Mouse (Mus musculus): ENCODE measurements at regions not wholly inside any gene's neighbourhood (a gene's known extent, or its start where the extent isn't known, plus 50 kb on each side); places are given as distances from the start of the nearest gene placed in this dataset.

DNA sequence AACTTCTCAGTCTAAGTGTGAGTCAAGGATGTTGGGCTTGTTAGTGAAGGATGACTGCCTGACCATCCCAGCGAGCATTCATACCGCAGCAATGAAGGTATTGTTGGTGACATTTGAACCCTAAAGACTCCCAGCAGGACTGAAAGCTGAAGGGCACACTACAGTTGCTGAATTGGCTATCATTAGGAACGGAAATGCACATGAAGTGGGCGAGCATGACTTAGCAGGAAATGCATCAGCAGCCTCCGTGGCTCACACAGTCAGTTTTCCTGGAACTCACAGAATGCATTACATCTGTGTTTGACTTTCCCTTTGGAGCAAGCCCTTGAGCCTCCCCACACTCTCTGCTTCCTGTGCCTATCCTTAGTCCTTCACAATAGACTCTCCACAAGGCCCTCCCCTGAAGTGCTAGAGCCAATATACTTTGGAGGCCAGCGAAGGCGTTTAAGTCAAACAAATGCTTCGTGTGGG is 63.9 kb downstream of the Tmco5 start:
- DNase-seq (ENCODE audit: extremely low spot score, low spot score): peak; percentile 21

DNA sequence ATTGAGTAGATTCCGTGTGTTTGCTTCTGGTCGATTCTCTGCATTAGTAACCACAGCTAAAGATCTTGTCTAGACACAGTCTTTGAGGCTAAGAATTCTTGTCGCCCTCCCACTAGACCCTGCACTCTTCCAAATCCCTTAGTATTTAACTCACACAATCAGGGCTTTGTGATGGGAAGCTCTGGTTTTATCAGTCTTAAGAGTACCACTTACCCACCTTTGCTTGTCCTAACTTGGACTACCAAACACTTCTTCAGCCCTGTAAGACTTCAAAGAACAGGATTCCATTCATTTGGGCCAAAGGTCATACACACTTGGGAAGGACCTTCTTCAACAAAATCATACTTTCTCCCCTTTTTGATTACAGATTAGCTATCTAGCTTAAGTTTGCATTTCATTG is 70.0 kb downstream of the Tmco5 start:
- DNase-seq (ENCODE audit: extremely low spot score, low spot score): no peak

DNA sequence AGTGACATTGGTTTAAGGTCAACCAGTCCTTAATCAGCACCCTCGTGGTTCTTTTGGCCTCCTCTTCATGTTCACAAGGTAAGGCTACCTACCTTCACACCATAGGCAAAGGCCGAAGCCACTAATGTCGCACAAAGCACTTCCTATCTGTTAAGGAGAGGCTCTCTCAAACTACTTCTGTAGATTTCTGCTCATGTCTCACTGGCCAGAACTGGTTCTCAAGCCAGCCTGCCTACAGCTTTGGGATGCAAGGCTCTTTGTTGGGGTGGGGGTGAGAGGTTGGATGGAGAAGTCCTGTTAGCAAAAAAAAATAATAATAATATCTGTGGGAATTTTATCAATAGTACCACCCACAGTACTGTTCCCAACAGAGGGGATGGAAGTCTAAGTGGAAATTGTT is 71.2 kb downstream of the Tmco5 start:
- no peak for DNase-seq (ENCODE audit: extremely low spot score, low spot score)

DNA sequence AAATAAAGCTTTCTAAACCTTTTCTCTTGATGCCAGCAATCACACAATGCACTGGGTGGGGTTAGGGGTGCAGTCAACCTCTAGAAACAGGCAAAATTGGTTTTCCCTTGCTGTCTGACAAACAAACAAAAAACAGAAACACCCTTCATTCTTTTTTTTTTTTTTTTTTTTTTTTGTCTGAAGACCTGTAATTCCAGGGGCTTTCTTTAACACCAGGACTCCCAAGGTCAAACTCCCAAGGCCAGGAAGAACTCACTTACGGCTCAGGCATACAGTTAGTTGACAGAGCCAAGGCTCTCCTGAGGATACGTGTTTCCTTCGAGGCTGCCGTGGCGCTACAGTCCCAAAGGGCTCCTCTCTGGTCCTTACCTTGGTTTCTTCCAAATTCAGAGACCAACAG is 71.7 kb downstream of the Tmco5 start:
- no peak for DNase-seq (ENCODE audit: extremely low spot score, low spot score)

DNA sequence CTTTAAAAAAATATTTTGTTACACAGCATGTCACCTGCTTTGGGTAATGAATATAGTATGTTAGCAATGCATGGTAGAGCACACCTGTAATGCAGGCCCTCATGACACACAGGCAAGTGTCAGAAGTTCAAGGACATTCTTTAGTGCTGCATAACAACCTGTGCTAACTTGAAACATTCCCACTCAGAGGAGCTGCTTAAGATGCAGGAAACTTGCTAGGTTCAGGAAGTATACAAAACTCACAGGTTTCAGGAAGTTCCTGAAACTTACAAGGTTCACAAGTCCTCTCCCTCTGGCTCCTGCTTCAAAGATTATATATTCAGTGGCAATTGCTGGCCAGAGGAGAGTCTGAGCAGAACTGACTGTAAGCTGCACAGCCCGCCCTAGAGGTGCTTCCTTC is 73.0 kb downstream of the Tmco5 start:
- DNase-seq (ENCODE audit: extremely low spot score, low spot score): no peak

DNA sequence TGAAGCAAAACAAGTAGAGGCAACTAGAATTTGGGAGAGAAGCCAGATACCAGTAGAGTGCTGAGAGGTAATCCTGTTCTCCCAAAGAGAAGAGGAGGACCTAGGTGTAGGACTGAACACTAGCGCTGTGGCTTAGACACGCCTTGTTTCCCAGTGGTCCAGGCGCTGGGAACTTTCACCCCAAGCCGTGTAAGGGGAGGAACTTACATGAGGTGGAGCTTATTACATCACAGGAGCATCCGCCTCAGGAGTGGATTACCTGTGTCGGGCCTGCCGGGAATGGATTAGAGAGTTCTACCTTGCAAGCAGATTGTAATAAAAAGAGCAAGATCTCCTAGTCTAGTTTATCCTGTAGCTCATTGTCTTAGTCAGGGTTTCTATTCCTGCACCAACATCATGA is 75.8 kb downstream of the Tmco5 start:
- DNase-seq (ENCODE audit: extremely low spot score, low spot score): no peak

DNA sequence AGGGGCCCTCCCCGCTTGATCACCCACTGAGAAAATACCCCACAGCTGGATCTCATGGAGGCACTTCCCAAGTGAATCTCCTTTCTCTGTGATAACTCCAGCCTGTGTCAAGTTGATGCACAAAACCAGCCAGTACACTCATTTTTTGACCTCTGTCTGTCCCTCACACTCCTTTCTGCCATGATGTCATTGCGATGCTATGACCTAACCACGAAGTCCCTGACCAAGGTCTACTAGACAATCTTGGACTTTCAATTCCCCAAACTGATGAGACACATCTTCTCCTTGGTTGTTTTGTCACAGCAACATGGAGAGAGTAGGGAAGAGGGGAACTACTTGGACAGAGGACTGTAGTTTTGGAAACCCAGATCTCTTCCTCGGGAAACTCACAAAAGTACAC is 76.4 kb downstream of the Tmco5 start:
- no peak for DNase-seq (ENCODE audit: extremely low spot score, low spot score)

DNA sequence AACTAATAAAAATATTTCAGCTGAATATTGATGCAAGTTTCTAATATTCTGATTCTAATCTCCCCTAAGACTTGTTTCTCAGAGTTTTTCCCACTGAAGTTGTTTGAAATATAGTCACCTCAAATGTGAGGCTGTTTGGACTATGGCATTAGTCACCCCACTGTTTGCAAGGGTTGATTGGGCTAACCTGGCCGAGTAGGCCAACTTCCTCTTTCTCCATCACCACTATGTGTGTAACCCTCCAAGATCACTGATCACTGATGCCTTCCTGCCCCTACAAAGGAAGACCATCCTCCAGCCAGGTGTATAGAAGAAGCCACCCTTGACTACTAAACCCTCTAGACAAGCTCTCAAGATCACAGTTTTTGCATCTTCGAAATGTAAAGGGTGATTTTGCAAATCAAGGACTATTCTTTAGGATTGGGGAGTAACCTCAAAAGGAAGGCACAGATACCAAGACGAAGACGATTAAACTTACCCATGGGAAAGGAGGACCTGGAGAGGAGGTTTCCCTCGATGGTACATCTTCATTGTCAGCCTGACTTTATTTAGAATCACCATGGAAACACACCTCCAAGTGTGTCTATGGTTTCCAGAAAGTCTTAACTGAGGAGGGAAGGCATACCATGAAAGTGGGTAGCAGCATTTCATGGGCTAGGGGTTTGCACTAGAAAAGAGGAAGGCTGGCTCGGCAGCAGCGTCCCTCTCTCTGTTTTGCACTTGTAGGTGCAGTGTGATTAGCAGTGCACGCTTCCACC is 84.8 kb downstream of the Tmco5 start:
- no peak for DNase-seq (ENCODE audit: extremely low spot score, low spot score)

DNA sequence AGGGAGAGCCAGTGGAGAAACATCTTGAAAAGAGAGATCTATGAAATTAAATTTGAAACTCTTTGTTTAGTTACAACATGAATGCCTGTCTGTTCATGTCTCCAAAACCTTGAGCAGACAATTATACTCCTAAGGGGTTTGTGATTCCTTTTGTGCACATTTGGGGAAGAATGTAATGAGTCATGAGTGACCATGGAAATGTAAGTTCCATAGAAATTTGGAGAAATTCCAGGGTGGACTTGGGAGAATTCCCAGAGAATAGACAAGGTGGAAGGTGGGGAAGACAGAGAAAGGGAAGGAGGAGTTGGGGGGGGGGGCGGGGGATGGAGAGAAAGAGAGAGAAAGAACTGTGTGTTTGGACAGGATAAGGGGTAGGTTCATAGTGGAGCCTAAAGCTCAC is 87.8 kb downstream of the Tmco5 start:
- no peak for DNase-seq (ENCODE audit: extremely low spot score, low spot score)

DNA sequence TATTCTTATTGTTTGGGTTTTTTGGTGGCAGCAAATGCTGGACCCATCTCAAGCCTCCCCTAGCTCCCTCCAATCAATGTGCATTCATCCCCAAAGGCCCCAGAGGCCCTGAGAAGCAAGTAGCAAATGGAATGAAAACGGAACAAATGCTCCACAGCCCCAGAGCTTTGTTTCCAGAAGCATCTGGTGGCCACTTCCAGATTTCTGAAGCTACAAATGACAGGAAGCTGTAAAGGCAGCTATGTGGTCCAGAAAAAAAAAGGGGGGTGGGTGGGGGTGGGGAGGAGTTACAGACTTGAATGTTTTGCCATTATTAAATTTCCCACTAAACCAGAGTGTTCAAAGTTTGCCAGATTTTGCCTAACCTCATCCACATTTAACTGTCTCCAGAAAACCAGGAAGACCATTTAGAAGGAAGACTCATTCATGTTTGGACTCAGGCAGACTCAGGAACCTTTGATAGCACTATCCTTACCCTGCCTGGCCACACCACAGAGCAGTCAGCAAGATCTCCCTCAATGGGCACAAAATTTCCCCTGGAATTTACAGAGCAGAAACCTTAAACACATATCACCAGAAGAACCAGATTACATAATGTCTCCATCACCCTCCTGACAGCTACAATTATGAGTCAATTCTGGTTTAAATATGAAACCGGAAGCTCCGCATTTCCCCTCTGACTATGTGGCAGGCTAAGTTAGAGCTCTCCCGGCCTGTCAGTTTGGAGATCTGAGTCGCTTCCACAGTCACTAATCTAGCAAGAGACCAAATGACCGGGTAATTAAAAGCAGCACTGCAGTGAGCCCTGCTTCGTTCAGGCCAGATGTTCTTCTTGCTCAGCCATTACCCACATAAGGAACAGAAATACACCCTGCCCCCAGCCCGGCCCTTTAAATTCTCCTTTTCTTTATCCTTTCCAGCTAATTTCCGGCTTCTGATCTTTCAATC is 93.4 kb downstream of the Tmco5 start:
- DNase-seq (ENCODE audit: extremely low spot score, low spot score): peak; percentile 64

DNA sequence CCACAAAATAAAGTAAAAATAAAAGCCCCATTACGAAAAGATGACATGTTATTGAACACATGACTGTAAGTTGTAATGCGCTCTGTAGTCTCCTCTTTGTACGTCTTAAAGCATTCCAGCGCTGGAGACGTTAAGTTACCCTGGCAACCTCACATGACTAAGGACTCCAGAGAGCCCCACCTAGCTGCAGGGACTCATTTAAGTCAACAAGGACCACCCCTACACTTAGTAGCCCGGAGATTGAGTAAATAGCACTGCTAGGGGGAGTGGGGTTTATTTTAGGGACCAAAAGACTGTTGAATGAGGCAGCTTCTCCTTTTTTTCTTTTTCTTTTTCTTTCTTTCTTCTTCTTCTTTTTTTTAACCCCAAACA is 94.1 kb downstream of the Tmco5 start:
- peak; percentile 52 for DNase-seq (ENCODE audit: extremely low spot score, low spot score)

DNA sequence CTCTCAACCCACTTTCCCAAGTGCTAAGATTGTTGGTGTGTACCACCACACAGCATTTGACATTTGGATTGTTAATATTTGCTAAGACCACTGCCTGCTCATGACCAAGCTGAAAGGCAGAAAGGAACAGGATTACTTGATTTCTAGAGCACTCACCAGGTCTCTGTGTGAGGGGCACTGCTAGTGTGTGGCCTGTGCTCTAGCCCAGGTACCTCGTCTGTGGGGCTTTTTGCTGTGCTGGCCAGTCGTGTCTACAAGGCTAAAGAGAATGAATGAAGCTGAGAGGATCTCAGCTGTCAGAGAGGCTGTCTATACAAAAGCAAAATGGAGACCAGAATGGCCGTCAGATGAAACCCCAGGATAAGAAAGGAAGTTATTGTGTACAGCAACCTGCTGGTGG is 95.0 kb downstream of the Tmco5 start:
- DNase-seq (ENCODE audit: extremely low spot score, low spot score): peak; percentile 23

DNA sequence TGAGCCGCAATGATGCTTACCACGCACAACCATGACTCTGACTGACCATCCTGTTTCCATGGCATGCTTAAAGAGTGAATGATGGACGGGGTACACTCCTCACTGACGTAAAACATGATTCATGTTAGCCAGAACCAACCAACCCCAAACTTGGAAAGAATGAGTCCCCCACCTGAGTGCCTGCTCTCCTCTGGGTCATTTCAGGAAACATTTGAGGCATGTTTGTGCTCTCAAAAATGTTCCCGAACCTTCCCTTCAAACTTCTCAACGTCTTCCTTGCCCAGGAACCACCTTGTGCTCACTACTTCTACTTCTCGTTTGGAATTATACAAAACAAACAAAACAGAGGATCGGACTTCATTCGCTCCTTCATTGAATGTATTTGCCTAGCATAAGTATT is 95.7 kb downstream of the Tmco5 start:
- no peak for DNase-seq (ENCODE audit: extremely low spot score, low spot score)

DNA sequence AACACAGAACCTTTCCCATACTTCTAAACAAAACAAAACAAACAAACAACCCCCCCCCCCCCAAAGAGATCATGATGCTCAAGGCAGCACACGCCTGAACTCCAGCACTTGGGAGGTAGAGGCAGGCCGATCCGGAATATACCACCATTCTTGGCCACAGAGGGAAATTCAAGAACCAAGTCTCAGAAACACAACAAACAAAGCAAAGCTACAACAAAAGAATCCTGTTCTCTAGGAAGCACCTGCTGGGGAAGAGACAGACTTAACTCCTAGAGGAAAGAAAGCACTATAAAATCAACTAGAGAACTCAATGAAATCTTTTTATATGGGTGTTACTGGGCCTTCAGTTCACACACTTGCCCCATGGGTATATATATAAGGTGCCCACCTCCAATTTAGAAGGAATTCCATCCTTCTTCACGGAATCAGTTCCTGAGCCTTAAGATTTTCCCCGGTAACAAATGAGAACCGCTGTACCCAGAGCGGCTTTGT is 96.1 kb downstream of the Tmco5 start:
- no peak for DNase-seq (ENCODE audit: extremely low spot score, low spot score)

DNA sequence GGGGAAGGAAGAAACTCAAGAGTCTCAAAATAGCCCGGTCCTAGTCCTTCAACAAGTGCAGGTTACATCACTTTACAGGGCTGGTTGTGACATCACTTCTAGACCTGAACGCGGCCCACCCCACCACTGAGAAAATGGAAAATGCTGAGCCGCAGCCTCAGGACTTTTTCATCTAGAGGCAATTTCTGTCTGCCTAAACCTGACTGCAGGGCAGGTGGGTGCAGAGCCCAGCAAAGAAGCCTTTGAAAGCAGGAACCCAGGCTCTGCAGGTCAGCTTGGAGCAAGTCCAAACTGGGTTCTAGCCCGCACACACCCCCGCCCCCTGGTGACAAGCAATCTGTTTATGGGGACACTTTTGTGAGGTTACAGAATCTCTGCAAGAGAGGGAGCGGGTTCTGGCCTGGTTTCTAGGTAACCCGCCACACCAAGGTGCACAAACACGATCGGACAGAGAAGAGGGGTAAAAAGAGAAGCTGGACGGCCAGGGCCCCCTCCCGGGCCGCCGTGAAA is 96.7 kb downstream of the Tmco5 start:
- no peak for DNase-seq (ENCODE audit: extremely low spot score, low spot score)

DNA sequence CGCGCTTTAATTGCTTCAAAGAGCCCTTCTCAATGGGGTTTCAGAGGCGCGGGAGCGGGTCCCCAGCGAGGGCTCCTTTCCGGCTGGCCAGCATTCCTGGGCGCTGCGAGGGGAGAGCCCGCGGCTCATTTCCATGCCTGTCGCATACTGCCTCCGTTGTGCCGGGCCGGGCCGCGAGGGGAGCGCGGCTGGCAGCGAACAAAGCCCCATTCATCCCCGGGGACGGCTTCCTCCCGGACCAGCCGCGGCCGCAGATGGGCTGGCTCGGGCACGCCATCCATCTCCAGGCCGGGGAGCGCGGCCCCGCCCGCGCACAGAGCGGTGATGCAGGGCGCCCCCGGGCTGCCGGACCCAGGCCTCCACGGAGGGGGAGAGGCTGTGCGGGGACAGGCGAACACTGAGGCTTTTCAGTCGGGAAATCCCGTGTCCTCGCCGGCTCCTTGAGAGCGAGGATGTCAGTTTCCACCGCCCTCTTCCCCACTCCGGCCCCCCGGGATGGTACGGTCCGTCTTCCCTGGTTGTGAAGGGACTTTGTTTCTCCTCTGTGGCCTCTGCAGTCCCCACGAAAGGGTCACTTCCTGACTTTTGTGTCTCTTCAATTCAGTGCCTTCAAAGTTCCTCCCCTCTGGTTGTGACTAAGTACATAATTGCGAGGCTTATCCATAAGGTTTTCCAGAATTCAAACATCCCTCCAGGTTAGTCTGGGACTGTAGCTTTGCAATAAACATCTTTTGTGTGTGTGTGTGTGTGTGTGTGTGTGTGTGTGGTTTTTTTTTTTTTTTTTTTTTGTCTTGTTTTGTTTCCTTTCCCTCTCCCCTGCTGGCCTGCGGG is 97.3 kb downstream of the Tmco5 start:
- DNase-seq (ENCODE audit: extremely low spot score, low spot score): peak; percentile 92

DNA sequence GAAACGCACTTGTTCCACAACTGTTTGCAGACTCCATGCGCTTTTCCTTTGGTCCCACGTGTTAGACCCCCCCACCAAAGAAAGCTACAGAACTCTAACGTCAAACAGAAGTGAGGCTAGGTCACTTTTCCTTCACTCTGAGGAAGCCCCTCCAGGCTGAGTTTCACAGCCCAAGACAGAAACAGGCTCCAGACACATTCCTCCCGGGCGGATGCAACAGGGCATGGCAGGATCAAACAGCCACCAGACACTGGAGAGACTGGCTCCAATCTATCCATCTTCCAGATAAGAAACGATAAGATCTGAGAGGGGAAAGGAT is 97.9 kb downstream of the Tmco5 start:
- DNase-seq (ENCODE audit: extremely low spot score, low spot score): peak; percentile 70

DNA sequence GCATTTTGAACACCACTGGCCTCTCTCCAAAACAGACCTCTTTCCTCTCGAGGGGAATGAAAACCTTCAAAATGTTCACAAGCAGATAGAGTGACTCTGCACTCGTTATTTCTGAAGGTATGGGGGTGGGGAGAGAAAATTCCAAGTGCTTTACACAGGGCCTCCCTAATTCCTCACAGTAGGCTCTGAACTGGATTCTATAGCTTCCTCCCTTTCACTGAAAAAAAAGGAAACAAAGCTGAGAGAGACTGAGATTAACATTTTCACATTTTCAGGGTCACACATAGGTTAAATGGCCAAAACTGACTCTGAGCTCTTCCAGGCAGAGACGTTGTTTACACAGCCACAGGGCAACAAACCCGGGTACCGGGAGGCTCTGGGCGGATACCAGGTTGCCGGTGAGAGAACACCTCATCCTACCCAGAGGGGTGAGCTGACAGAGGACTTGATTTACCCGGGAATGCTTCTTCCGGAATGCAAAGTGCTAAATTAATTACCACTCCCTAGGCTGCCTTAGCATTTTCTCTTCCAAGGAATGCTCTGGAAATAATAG is 98.5 kb downstream of the Tmco5 start:
- DNase-seq (ENCODE audit: extremely low spot score, low spot score): peak; percentile 41

DNA sequence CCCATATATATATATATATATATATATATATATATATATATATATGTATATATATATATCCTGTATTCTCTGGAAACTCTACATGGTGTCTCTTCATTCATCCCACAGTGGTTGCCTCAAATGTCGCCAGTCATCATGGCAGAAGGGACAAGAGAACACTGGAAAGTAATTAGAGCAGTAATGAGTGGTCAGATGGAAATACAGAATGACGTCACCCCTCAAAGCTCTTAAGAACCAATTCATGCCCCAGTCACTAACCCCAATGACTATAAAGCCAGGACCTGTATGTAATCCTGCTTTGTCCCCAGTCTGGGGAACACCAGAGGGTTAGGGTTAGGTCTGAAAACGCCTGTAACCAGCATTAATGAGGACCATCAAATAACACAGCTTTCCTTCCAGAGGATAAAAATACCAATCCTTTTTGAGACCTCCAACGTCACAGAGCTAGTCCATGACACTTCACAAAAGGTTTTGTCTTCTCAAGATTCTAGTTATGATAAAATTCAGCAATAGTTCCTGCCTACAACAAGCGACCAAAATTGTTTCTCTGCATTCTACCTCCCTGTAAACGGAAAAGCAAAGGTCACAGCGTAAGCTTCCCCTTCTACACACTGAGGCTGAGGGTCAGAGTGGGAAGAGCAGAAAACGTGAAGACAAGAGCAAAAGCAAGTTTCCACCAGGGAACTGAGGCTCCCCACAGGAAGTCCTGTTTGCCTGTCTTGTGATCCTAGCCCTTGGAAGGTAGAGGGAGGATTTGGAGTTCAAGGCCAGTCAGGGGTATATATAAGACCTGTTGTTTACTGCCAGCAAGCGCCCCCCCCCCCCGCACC is 99.5 kb downstream of the Tmco5 start:
- no peak for DNase-seq (ENCODE audit: extremely low spot score, low spot score)

DNA sequence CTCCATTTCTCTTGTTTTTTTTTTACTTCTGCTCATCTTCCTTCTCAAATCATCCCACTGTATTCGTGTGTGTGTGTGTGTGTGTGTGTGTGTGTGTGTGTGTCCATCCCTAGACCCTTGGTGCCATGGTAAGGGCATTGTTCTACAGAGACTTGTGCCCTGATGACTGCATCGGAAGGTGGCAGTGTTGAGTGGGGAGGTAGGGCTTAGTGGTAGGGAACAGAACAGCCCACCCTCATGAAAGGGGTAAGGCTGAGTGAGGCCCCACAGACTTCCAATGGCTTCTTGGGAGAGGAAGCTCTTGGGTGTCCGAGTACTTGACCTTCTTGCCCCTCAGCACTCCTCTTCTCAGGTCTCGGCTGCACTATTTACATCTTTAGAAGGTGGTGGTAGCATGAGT is 100.3 kb downstream of the Tmco5 start:
- no peak for DNase-seq (ENCODE audit: extremely low spot score, low spot score)

Measured in neural tube, embryonic 10.5 days (tissue).